Mouse (Mus musculus): Measurements from ENCODE around the gene Sqstm1.

The Sqstm1 gene

DNA sequence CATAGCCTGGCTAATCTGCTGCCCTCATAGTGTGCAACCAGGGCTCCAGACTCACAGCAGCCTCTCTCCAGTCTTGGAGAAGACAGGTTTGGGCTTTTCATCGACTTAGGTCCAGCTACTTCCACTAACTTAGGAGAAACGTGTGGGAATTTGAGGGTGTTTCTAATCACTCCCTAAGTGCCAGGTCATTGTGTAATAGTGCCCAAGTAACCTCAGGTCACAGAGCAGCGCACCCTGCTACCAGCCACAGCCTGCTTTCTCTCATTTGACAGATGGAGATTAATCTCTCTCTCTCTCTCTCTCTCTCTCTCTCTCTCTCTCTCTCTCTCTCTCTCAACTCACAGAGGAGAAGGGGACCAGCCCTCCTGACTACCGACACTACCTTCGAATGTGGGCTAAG lies 42.3 kb downstream of the Sqstm1 start:
- no peak for DNase-seq

DNA sequence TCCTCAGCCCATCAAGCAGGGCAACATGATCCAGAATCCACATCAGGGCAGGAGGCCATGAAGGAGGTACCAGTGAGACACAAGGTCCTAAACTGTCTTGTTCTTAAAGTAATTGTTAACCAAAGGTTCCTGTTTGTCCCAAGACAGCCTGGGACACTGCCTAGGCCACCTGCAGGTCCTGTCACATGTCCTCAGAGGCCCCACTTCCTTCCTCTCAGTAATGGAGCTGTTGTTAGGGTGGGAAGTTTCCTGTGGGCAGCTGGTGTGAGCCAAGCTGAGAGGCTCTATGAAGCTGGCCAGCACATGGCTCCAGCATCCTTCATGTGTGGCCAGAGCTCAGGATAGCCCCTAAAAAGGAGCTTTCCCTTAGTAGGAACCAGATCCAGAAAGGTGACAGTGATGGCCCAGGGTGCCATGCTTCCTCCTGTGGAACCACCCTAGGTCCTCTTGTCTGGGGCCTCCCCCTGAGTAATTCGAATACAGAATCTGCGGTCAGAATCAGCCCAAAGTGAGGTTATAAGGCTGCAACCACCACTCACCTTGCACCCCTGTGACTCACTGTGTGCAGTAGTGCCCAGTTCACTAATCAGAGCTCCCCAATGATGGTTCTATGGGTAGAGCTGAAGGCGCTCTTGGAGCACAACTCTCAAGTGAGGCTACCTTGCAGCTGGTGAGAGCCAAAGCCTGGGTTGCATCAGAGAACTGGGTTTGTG lies 48.1 kb downstream of the Sqstm1 start:
- no peak for DNase-seq

DNA sequence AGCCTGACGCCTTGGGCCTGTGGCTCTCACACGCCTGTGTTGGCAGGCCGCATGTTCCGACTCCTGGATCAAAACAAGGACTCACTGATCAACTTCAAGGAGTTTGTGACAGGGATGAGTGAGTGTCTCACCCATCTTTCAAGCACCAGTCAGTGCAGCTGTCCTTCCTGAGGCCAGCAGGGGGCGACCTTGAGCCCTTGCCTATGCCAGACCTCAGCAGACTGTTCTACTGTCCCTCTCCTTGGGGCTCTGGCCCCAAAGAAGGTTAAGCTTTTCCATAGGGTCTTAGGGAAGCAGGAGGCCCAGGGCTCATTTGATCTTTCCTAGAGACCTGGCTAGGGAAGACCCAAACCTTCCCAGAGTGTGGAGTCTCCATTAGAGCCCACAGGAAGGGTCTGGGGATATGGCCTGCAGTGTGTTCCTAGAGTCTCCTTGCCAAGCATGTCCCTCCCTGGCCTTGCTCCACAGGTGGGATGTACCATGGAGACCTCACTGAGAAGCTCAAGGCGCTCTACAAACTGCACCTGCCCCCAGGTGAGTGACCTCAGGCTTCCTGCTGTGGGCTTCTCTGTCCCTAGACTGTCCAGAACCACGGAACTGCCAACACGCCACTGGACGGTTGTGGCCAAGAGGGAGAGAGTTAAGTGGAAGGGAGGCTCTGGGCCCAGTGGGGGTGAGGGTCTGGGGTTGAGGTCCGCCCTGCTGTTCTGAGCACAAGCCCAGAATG lies 48.9 kb downstream of the Sqstm1 start:
- peak; percentile 77 to 79 for DNase-seq

DNA sequence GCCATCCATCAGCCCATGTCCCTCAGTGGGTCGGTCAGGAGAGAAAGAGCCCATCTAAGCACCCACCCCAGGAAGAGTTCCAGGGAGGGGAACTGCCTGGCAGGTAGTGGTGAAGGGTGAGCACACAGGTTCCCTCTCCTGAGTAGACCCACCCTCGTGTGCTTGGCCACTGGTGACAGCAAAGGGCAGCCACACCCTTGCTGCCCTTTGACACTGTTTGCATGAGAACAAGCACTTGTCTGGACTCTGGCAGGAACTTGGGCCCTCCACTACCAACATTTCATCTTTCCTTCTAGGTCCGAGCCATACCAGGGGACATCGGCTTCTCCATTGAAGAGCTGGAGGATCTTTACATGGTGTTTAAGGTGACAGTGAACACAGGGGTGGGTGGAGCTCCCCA lies 51.3 kb downstream of the Sqstm1 start:
- no peak for DNase-seq

DNA sequence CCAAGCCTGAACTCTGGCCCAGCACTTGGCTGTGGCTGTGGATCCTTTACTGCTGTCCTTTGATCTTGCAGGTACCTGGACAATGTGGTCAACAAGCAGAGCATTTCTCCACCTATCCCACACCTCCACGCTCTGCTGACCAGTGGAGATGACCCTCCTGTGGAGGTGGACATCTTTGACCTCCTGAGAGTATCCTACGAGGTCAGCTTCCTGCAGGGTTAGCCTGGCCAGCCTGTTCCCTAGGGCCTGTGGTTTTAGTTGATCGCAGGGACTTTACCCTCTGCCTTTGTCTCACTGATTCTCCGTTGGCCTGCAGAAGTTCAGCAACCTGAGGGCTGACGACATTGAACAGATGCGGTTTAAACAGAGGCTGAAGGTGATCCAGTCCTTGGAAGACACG lies 52.3 kb downstream of the Sqstm1 start:
- DNase-seq = no peak

DNA sequence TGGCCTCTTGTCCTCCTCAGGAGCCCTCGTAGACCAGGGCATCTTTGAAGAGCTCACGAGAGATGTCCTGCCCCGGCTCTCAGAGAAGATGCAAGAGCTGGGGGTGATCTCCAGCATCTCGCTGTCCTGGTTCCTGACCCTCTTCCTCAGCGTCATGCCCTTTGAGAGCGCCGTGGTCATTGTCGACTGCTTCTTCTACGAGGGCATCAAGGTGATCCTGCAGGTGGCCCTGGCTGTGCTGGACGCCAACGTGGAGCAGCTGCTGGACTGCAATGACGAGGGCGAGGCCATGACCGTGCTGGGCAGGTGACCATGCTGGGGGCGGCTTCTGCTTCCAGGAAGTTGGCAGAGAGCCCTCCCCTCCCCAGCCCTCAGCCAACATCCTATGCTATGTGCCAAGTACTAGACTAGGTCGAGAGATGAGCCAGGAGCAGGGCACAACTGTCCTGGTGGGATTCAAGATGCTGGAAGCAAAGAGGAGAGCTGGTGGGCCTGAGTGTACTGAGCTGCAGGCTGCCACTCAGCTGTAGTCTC lies 53.8 kb downstream of the Sqstm1 start:
- peak; percentile 57 to 61 for DNase-seq

DNA sequence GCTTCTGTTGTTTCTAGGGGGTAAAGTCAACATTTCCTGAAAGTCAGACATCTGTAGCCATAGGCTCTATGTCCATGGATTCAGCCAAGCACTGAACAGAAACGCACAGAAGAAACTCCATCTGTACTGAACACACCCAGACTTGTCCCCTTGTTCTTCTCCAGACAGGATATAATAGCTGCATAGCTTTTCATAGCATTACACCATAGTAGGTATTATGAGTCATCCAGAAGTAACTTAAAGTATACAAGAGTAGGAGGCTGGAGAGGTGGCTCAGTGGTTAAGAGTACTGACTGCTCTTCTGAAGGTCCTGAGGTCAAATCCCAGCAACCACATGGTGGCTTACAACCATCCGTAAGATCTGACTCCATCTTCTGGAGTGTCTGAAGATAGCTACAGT lies 54.8 kb downstream of the Sqstm1 start:
- no peak for DNase-seq

DNA sequence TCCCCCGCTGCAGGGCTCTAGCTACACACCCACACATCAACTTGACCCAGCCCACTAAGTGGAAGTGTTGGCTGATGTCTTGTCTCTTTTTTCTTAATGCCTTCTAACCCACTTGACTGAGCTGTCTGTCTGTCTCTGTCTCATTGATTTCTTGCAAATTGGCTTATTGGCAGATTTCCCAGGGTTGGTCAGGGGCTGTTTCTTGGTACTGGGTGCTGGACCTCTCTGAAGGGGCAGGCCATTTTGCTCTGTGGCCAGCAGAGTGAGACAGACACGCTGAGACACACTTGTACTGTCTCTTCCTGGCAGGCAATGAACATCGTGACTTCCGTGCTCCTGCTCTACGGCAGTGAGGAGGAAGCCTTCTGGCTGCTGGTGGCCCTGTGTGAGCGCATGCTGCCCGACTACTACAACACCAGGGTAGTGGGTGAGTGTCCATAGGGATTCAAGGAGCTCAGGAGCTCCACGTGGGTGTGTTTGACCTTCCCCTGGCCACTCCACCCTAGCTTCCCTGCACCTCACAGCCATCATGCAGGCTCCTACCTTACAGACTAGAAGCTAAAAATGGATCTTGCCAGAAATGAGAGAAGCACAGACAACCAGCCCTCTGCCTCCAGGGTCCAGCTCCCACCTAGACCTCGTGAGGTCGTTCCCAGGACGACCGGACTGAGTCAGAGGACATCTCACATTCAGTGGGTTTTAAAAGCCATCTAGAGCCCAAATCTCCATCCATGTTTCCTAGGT lies 55.7 kb downstream of the Sqstm1 start:
- peak in 1 of 2 experiments; percentile 25 for DNase-seq

DNA sequence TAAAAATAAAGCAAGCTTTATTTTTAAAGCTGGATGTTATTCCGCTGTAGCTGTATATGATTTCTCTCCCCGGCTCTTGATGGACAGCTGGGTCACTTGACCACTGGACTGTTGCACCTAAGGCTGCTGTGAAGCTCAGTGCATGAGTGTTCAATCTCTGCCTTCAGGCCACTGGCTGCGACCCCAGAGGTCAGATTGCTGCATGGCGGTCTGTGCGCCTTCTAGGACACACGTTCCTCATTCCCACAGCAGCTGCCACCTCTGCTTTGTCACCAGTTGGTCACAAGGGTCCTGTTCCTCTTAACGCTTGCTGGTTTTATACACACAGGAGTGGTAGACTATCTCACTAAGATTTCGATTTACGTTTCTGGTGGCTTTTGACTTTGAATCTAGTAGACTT lies 56.5 kb downstream of the Sqstm1 start:
- no peak for DNase-seq

DNA sequence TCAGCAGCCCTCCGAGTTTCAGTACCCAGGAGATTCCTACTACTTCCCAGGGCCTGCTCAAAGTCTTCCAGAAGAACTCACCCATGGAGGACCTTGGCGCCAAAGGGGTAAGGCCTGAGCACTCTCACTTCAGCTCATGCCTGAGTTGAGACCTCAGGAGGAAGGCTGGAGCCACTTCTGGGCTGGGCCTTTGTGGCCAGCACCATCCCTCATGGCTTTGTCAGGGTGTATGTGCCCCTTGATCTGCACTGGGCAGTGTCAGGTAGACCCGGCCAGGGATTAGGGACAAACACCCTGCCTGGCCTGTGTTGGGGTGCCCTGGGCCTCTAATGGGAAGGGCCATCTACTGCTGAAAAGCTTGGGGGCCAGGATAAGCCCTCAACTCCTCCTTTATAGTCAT lies 59.3 kb downstream of the Sqstm1 start:
- DNase-seq = no peak

DNA sequence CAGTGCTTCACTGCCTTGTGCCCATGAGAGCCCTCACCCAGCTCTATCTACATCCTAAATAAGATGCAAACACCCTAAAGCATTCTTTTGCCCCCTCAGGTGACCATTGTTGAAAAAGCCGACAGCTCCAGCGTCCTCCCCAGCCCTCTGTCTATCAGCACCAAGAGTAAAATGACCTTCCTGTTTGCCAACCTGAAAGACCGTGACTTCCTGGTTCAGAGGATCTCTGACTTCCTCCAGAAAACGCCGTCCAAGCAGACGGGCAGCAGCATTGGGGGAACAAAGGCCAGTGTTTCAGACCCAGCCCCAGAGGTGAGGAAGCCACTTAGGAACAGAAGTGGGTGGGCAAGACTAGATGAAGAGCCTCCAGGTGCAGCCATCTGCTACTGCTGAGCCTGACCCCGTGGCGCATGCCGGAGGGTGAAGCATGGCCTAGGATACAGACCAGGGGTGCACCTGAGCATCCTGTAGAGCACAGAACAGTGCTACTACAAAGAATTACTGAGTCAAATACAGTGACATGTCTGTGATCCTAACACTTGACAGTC lies 61.0 kb downstream of the Sqstm1 start:
- DNase-seq = no peak
